Mouse (Mus musculus): ENCODE data around the gene Mrgpra6.

GRCm38 (mm10) chr7:47170814-47171213, 33.9 kb downstream of the Mrgpra6 start:
- no peak for TF ChIP-seq FLI1 (IDR thresholded peaks at IDR 0.05; ENCODE audit: low read length)
- TF ChIP-seq GATA1 (IDR thresholded peaks at IDR 0.05; ENCODE audit: borderline replicate concordance, low read length), result no peak
